Mouse (Mus musculus): ENCODE measurements around the gene Sh3yl1.
A peak's percentile ranks its signal among the peaks of the same experiment; 100 is the strongest.

Gene Sh3yl1

DNA sequence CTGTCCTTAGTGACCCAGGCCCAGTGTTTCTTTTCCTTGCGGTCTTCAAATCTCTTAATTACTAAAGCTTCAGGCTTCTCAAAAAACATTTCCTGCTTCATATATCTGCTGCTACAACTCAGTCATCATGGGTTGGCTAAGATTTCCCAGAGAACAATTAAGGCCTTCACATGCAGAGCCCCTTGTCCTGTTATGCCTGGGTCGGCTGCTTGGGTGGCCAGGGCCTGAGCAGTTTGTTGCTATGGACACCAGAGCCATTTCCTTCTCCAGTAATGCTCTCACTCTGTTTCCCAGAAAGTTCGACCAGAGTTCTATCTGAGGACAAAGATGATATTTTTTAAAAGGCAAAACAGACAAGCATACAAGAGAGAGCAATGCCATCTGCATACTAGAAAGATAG, 32.7 kb downstream of the Sh3yl1 start:
- DNase-seq (ENCODE audit: low spot score), result no peak

DNA sequence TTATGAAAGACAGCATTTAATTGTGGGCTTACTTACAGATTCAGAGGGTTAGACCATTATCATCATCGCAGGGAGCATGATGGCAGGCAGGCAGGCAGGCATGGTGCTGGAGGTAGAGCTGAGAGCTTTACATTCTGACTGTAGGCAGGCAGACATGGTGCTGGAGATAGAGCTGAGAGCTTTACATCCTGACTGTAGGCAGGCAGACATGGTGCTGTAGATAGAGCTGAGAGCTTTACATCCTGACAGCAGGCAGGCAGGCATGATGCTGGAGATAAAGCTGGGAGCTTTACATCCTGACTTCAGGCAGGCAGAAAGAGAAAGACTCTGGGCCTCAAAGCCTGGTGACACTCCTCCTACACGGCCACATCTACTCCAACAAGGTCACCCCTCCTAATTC, 59.2 kb downstream of the Sh3yl1 start:
- peak; percentile 3 for DNase-seq (ENCODE audit: low spot score)

DNA sequence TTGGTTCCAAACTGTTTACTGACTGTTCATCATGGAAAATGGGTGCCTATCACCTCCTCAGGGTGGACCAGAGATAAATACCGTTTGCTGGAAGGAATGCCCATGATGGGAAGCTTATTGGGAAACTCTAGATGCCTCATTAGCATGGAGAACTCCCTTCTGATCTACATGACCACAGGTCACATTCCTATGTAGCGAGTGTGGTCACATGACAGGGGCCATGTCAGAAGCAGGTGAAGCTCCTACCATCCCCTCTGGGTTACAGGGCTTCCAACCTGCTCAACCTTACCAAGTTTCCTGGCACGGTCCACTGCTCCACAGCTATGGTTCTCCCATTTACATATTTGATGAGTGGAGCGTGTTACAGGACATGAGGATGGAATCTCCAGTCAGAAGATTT, 92.3 kb downstream of the Sh3yl1 start:
- DNase-seq (ENCODE audit: low spot score), result no peak

DNA sequence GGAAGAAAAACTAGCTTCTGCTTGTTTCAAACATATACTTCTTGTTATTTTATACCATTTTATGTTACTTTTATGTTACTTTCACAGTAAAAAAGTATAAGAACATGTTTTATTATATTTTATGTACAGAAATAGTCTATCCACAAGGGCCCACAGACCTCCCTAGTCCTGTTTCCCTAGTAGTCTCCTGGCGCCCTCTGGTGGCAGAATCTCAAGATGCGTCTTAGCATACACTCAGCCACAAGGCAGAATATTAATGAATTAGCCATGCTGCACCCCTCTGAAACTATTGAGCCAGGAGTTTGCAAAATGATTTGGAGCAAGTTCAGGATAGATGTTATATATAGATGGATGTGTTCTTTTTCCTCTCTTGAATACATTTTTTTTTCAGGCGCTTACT, 93.5 kb downstream of the Sh3yl1 start:
- peak; percentile 77 for DNase-seq (ENCODE audit: low spot score)

DNA sequence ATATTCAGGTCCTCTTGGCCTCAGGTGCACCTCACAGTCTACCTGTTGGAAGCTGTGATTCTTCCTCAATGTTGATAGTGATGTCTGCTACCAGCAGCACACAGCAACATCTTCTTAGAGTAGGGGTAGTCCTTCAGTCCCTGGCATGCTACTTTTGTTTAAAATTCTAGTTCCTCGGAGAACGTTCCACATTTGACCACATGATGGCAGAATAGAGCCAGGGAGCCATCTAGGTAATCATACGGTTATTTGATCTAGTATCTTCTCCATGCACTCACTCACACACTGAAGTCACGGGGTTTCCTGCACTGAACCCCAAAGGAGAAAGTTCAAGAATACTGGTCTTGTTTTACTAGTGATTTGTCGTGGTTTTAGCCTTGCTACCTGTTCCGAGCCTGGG, 96.7 kb downstream of the Sh3yl1 start:
- DNase-seq (ENCODE audit: low spot score), result peak; percentile 20
